Mouse (Mus musculus) cortical plate, adult 2 months (tissue): Measurements from ENCODE around the gene Ttc9c.

Experiments used
- CTCF ChIP-seq: fragments of 200-500 bp; IDR thresholded peaks from 2 replicates; pipeline ENCODE4 v1.5.1; 2011; ENCODE audit warnings: mild to moderate bottlenecking, control low read depth, low read length; ENCODE audit not compliant: insufficient read depth; ENCODE audit errors: extremely low read depth
- POLR2A ChIP-seq: fragments of 200-500 bp; IDR thresholded peaks from 2 replicates; pipeline ENCODE4 v1.6.1; 2011; ENCODE audit warnings: mild to moderate bottlenecking, low read length, control low read depth; ENCODE audit not compliant: insufficient read depth; ENCODE audit errors: extremely low read depth

DNA sequence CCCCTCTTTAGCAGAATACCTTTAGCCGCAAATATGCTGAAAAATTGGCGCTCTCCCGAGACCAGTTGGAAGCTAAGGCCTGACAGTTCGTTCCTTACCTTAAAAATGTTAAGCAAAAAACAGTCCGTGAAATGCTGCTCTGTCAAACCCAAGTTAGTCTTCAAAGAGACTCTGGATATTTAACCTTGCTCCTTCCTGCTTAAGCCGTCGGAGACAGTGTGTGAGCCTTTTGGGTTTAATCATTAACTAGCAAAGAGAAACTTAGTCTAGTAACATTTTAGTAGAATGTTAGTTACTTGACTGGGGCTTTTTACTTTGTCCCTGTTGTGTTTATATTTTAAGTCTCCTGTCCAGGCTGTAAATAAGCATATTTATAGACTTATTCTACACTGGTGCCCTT is 2.0 kb upstream of the Ttc9c start:
- TF ChIP-seq CTCF (no peak), POLR2A (no peak)
